Mouse (Mus musculus) small intestine, adult 2 months (tissue): Measurements from ENCODE around the gene D430019H16Rik.

Source experiments
- CTCF ChIP-seq: fragments of 200-500 bp; IDR thresholded peaks from 2 replicates; pipeline ENCODE4 v1.5.1; 2012; ENCODE audit warnings: low read depth, mild to moderate bottlenecking, control low read depth, inconsistent platforms, low read length, moderate library complexity, mixed read lengths; ENCODE audit not compliant: insufficient replicate concordance, insufficient read length; ENCODE audit errors: extremely low read depth
- POLR2A ChIP-seq: fragments of 200-500 bp; IDR thresholded peaks from 2 replicates; pipeline ENCODE4 v1.6.1; 2012; ENCODE audit warnings: low read depth, mild to moderate bottlenecking, control low read depth, inconsistent platforms, low read length, moderate library complexity

- no peak for TF ChIP-seq CTCF
- no peak for TF ChIP-seq POLR2A
Observed at GRCm38 (mm10) chr12:105469026-105469425, 15.4 kb downstream of the D430019H16Rik start.
